Mouse (Mus musculus) limb, embryonic 15.5 days (tissue): ENCODE data around the gene Prorsd1. TPM values are rescaled to one million over a fixed set of nuclear protein-coding genes. Genes with fewer than 3 reads are reported as not detected.

Experiments
- ATAC-seq: fragments of 200-750 bp; cut with Nextera tagmentation; 2 replicates; pipeline ENCODE4 v1.8.0; 2017; ENCODE audit warnings: low read depth, moderate TSS enrichment; ENCODE audit not compliant: insufficient number of reproducible peaks, low FRiP score, low TSS enrichment
- H3K27ac ChIP-seq: fragments of 300-500 bp; sonication (generic); 2 replicates; pipeline ENCODE4 v1.5.1; 2015; ENCODE audit warnings: moderate library complexity, mild to moderate bottlenecking, inconsistent platforms
- H3K27me3 ChIP-seq: fragments of 300-500 bp; sonication (generic); 2 replicates; pipeline ENCODE4 v1.6.1; 2015; ENCODE audit warnings: inconsistent platforms
- H3K36me3 ChIP-seq: fragments of 300-500 bp; sonication (generic); 2 replicates; pipeline ENCODE4 v1.6.1; 2015; ENCODE audit warnings: inconsistent platforms
- H3K4me1 ChIP-seq: fragments of 300-500 bp; sonication (generic); 2 replicates; pipeline ENCODE4 v1.6.1; 2015; ENCODE audit warnings: inconsistent platforms
- H3K4me2 ChIP-seq: fragments of 300-500 bp; sonication (generic); 2 replicates; pipeline ENCODE4 v1.6.1; 2015; ENCODE audit warnings: mild to moderate bottlenecking, inconsistent platforms
- H3K4me3 ChIP-seq: fragments of 300-500 bp; sonication (generic); 2 replicates; pipeline ENCODE4 v1.5.1; 2015; ENCODE audit warnings: mild to moderate bottlenecking, inconsistent platforms
- H3K9ac ChIP-seq: fragments of 300-500 bp; sonication (generic); 2 replicates; pipeline ENCODE4 v1.6.1; 2015; ENCODE audit warnings: inconsistent platforms
- H3K9me3 ChIP-seq: fragments of 300-500 bp; sonication (generic); 2 replicates; pipeline ENCODE4 v1.6.1; 2016; ENCODE audit warnings: inconsistent platforms
- WGBS: fragments of 180-500 bp; shearing (Covaris S2); methylation state at CpG from one replicate; pipeline ENCODE4 v1.1.7; 2015; 5-methylcytosine and 5-hydroxymethylcytosine counted together
- polyA plus RNA-seq: library from polyadenylated mRNA; unstranded; fragments of >200 nt; fragmentation: Nextera tagmentation; extraction: Ambion mirVana; gene quantifications from 2 replicates; pipeline ENCODE4 v1.2.1, GENCODE M21; 2015

Gene Prorsd1
- polyA plus RNA-seq, 1 experiment from 2014 or later, result 31.8 TPM

GRCm38 (mm10) chr11:29544225-29544945 lies 29.6 kb upstream of the Prorsd1 start:
- Histone ChIP-seq H3K4me1 (peaks cover 7% of the 10 kb centered on the region), H3K27me3 (no peaks in the 10 kb centered on the region), H3K9ac (no peak overlapping the region), H3K27ac (no peak overlapping the region), H3K4me2 (no peak overlapping the region), H3K4me3 (no peak overlapping the region), H3K9me3 (no peaks in the 10 kb centered on the region), H3K36me3 (peaks cover 35% of the 10 kb centered on the region)
- 89% methylated on average over 3 of the region's 3 CpGs for WGBS
- no peak for ATAC-seq

GRCm38 (mm10) chr11:29538201-29538600 lies 23.4 kb upstream of the Prorsd1 start:
- no peak overlapping the region for H3K27ac ChIP-seq
- no peaks in the 10 kb centered on the region for H3K27me3 ChIP-seq
- WGBS, result 90% methylated on average over 1 of the region's 1 CpGs
- no peak overlapping the region for H3K4me2 ChIP-seq
- no peak for ATAC-seq
- no peaks in the 10 kb centered on the region for H3K4me1 ChIP-seq
- peaks cover 39% of the 10 kb centered on the region for H3K36me3 ChIP-seq
- H3K9me3 ChIP-seq, result no peaks in the 10 kb centered on the region
- H3K4me3 ChIP-seq, result no peak overlapping the region
- no peak overlapping the region for H3K9ac ChIP-seq

GRCm38 (mm10) chr11:29525988-29526794 lies 11.4 kb upstream of the Prorsd1 start, which contains the start of gene Mtif2:
Gene Mtif2, plus strand, starts transcription at chr11:29526408.
- peaks cover 10% of the 10 kb centered on the region for H3K36me3 ChIP-seq
- ATAC-seq, result peak; percentile 86
- peak within 1 kb of the TSS; percentile 75 for H3K9ac ChIP-seq
- H3K27ac ChIP-seq, result peak within 1 kb of the TSS; percentile 89
- peak within 1 kb of the TSS; percentile 67 for H3K4me2 ChIP-seq
- H3K9me3 ChIP-seq, result no peaks in the 10 kb centered on the region
- H3K4me3 ChIP-seq, result peak within 1 kb of the TSS; percentile 66
- WGBS, result 2% methylated on average over 47 of the region's 47 CpGs
- peaks cover 4% of the 10 kb centered on the region; the same call in 1 of the 2 replicates for H3K4me1 ChIP-seq
- no peaks in the 10 kb centered on the region for H3K27me3 ChIP-seq

- H3K27me3 ChIP-seq, result no peaks in the 10 kb centered on the region
- peak overlapping the region; percentile 68 for H3K9ac ChIP-seq
- H3K4me3 ChIP-seq, result peak overlapping the region; percentile 65
- ATAC-seq, result no peak
- peaks cover 3% of the 10 kb centered on the region; the same call in 1 of the 2 replicates for H3K4me1 ChIP-seq
- H3K27ac ChIP-seq, result peak overlapping the region; percentile 91
- 22% methylated on average over 10 of the region's 10 CpGs for WGBS
- peaks cover 11% of the 10 kb centered on the region for H3K36me3 ChIP-seq
- H3K9me3 ChIP-seq, result no peaks in the 10 kb centered on the region
- H3K4me2 ChIP-seq, result peak overlapping the region; percentile 48
Measured at GRCm38 (mm10) chr11:29514325-29514681, 530 bp downstream of the Prorsd1 start.

- Histone ChIP-seq H3K9me3 (no peaks in the 10 kb centered on the region), H3K4me1 (peaks cover 3% of the 10 kb centered on the region; the same call in 1 of the 2 replicates), H3K27ac (no peak overlapping the region), H3K9ac (no peak overlapping the region), H3K36me3 (peaks cover 11% of the 10 kb centered on the region), H3K4me2 (no peak overlapping the region), H3K27me3 (no peaks in the 10 kb centered on the region), H3K4me3 (no peak overlapping the region)
- no peak for ATAC-seq
- 90% methylated on average over 4 of the region's 4 CpGs for WGBS
Measured at GRCm38 (mm10) chr11:29512818-29513535, 1.9 kb downstream of the Prorsd1 start.

GRCm38 (mm10) chr11:29509421-29509820 lies 5.4 kb downstream of the Prorsd1 start:
- WGBS, result 98% methylated on average over 1 of the region's 1 CpGs
- no peaks in the 10 kb centered on the region for H3K27me3 ChIP-seq
- no peak overlapping the region for H3K4me3 ChIP-seq
- no peak for ATAC-seq
- no peak overlapping the region for H3K27ac ChIP-seq
- H3K9me3 ChIP-seq, result no peaks in the 10 kb centered on the region
- no peak overlapping the region for H3K4me2 ChIP-seq
- no peak overlapping the region for H3K9ac ChIP-seq
- H3K4me1 ChIP-seq, result peaks cover 3% of the 10 kb centered on the region; the same call in 1 of the 2 replicates
- H3K36me3 ChIP-seq, result peaks cover 23% of the 10 kb centered on the region

- H3K4me2 ChIP-seq, result no peak overlapping the region
- H3K27me3 ChIP-seq, result no peaks in the 10 kb centered on the region
- H3K4me3 ChIP-seq, result no peak overlapping the region
- WGBS, result 94% methylated on average over 2 of the region's 2 CpGs
- H3K9ac ChIP-seq, result no peak overlapping the region
- no peaks in the 10 kb centered on the region for H3K4me1 ChIP-seq
- no peaks in the 10 kb centered on the region for H3K9me3 ChIP-seq
- H3K27ac ChIP-seq, result no peak overlapping the region
- peaks cover 29% of the 10 kb centered on the region for H3K36me3 ChIP-seq
- ATAC-seq, result no peak
Measured at GRCm38 (mm10) chr11:29504899-29505625, 9.8 kb downstream of the Prorsd1 start.

GRCm38 (mm10) chr11:29503948-29504893 lies 10.6 kb downstream of the Prorsd1 start:
- Histone ChIP-seq H3K9me3 (no peaks in the 10 kb centered on the region), H3K4me3 (no peak overlapping the region), H3K27ac (no peak overlapping the region), H3K4me2 (no peak overlapping the region), H3K9ac (no peak overlapping the region), H3K4me1 (no peaks in the 10 kb centered on the region), H3K27me3 (no peaks in the 10 kb centered on the region), H3K36me3 (peaks cover 33% of the 10 kb centered on the region)
- 89% methylated on average over 10 of the region's 10 CpGs for WGBS
- ATAC-seq, result no peak

GRCm38 (mm10) chr11:29496962-29497361 lies 17.9 kb downstream of the Prorsd1 start:
- Histone ChIP-seq H3K27me3 (no peaks in the 10 kb centered on the region), H3K27ac (no peak overlapping the region), H3K9ac (no peak overlapping the region), H3K36me3 (peaks cover 22% of the 10 kb centered on the region), H3K4me1 (no peaks in the 10 kb centered on the region), H3K9me3 (no peaks in the 10 kb centered on the region), H3K4me2 (no peak overlapping the region), H3K4me3 (no peak overlapping the region)
- ATAC-seq, result no peak
- 80% methylated on average over 3 of the region's 3 CpGs for WGBS

GRCm38 (mm10) chr11:29493135-29493534 lies 21.7 kb downstream of the Prorsd1 start:
- 88% methylated on average over 1 of the region's 1 CpGs for WGBS
- Histone ChIP-seq H3K9me3 (no peaks in the 10 kb centered on the region), H3K27me3 (no peaks in the 10 kb centered on the region), H3K9ac (no peak overlapping the region), H3K4me1 (no peaks in the 10 kb centered on the region), H3K4me2 (no peak overlapping the region), H3K36me3 (peaks cover 19% of the 10 kb centered on the region), H3K27ac (no peak overlapping the region), H3K4me3 (no peak overlapping the region)
- no peak for ATAC-seq
